9 mouse cellular contexts compared by ENCODE assay signal in genomic region chr19:57196616-57197015, GRCm38 (mm10).
DNase-seq lines count a peak whose midpoint lies in the region; ATAC-seq and TF ChIP-seq lines count a peak whose summit lies in the region.
"Had no signal": no experiment of that assay in that cellular context is flagged by ENCODE, and none has a peak within 500 bp of the region (broad histone marks: within the 10 kb centered on the region; RNA-seq: fewer than 3 reads in every experiment).

No protein-coding gene starts in this region.

- no peaks in the 10 kb centered on the region for H3K27me3 ChIP-seq in kidney, adult 2 months (replicated peaks; ENCODE audit: control insufficient read depth, insufficient read depth, low read length)
- H3K27me3 ChIP-seq in forebrain, embryonic 10.5 days (ENCODE audit: poor library complexity, severe bottlenecking), result peaks cover 48% of the 10 kb centered on the region
- peaks cover 3% of the 10 kb centered on the region; the same call in 1 of the 2 replicates for H3K27me3 ChIP-seq in midbrain, embryonic 15.5 days (replicated peaks)

- no peak overlapping the region for H3K27ac ChIP-seq in kidney, adult 2 months (ENCODE audit: insufficient read depth, low read depth, low read length)
- no peak overlapping the region for H3K27ac ChIP-seq in forebrain, embryonic 10.5 days
- H3K27ac ChIP-seq in midbrain, embryonic 15.5 days, result 0 out of 2 replicates have a peak overlapping the region, but pooled peaks have one; percentile 67

- no peak for TF ChIP-seq CTCF in kidney, adult 2 months (conservative IDR thresholded peaks at IDR 0.05; ENCODE audit: insufficient read depth, insufficient read length, low read depth, low read length)

- no peak for ATAC-seq in midbrain, embryonic 15.5 days (replicated peaks)
- no peak for ATAC-seq in cerebellum, adult (ENCODE audit: insufficient number of reproducible peaks, low FRiP score, low TSS enrichment)

- peak overlapping the region; percentile 55; the same call in 1 of the 2 replicates for H3K9ac ChIP-seq in midbrain, embryonic 15.5 days

- H3K4me1 ChIP-seq in kidney, adult 2 months (ENCODE audit: control insufficient read depth, insufficient read depth, low read length), result peaks cover 24% of the 10 kb centered on the region
- H3K4me1 ChIP-seq in forebrain, embryonic 10.5 days, result peaks cover 47% of the 10 kb centered on the region
- peaks cover 44% of the 10 kb centered on the region for H3K4me1 ChIP-seq in midbrain, embryonic 15.5 days

- TF ChIP-seq POLR2A in kidney, adult 2 months (IDR thresholded peaks at IDR 0.05; ENCODE audit: low read depth, low read length), result no peak

- peak overlapping the region; percentile 70 for H3K4me3 ChIP-seq in kidney, adult 2 months (ENCODE audit: insufficient read depth, low read depth, low read length)
- H3K4me3 ChIP-seq in forebrain, embryonic 10.5 days, result peak overlapping the region; percentile 58
- H3K4me3 ChIP-seq in midbrain, embryonic 15.5 days, result peak overlapping the region; percentile 48

- DNase-seq in kidney, adult 2 months, result no peak
- no peak for DNase-seq in kidney, adult 11 months
- no peak for DNase-seq in forebrain, embryonic 10.5 days (ENCODE audit: extremely low spot score, low spot score)
- DNase-seq in kidney, postnatal 10 days, result peak; percentile 30
- no peak for DNase-seq in right cerebral cortex, postnatal 25 days
- no peak for DNase-seq in yolk sac, embryonic 10.5 days (ENCODE audit: low spot score)

- WGBS in kidney, adult 2 months, result 37% methylated on average over 8 of the region's 8 CpGs
- 42% methylated on average over 8 of the region's 8 CpGs for WGBS in forebrain, embryonic 10.5 days
- 48% methylated on average over 8 of the region's 8 CpGs for WGBS in midbrain, embryonic 15.5 days

- H3K4me2 ChIP-seq in midbrain, embryonic 15.5 days, result peak overlapping the region; percentile 82

- no peaks in the 10 kb centered on the region for H3K36me3 ChIP-seq in kidney, adult 2 months (ENCODE audit: control insufficient read depth, insufficient read depth, low read length)
- no peaks in the 10 kb centered on the region for H3K36me3 ChIP-seq in forebrain, embryonic 10.5 days (replicated peaks)
- H3K36me3 ChIP-seq in midbrain, embryonic 15.5 days (replicated peaks), result no peaks in the 10 kb centered on the region
- H3K36me3 ChIP-seq: G1E had no signal

- H3K9me3 ChIP-seq in forebrain, embryonic 10.5 days, result no peaks in the 10 kb centered on the region
- H3K9me3 ChIP-seq in midbrain, embryonic 15.5 days, result no peaks in the 10 kb centered on the region
